Mouse (Mus musculus) gastrocnemius, adult 2 months (tissue): Measurements from ENCODE around the gene Scfd2. TPM values are rescaled to one million over a fixed set of nuclear protein-coding genes. Genes with fewer than 3 reads are reported as not detected.
A peak's percentile ranks its signal among the peaks of the same experiment; 100 is the strongest.

Source experiments
- DNase-seq: peaks from one replicate; pipeline ENCODE4 v3.0.0; 2022
- H3K27ac ChIP-seq: fragments of 200-600 bp; 2 replicates; pipeline ENCODE4 v1.8.1; 2022; ENCODE audit warnings: mild to moderate bottlenecking
- H3K4me3 ChIP-seq: fragments of 200-600 bp; 2 replicates; pipeline ENCODE4 v1.8.1; 2022; ENCODE audit warnings: mild to moderate bottlenecking, moderate library complexity
- CTCF ChIP-seq: fragments of 200-600 bp; IDR thresholded peaks from 2 replicates; pipeline ENCODE4 v1.8.1; 2022; ENCODE audit warnings: antibody characterized with exemption, mild to moderate bottlenecking, moderate library complexity
- intact Hi-C: fragments of 180-260 bp; cut with DNase I; formaldehyde crosslinking; loops from one replicate; pipeline ENCODE4 v1.15.1; 2025
- total RNA-seq, 2 experiments: library from RNA; stranded (reverse); gene quantifications; 2 replicates each; pipeline ENCODE4 v1.2.3; 2021

The Scfd2 gene
- total RNA-seq, 2 experiments from 2014 or later = 10.3 to 11.7 TPM

- Histone ChIP-seq H3K27ac (no peak overlapping the region), H3K4me3 (no peak overlapping the region)
- DNase-seq = no peak
- intact Hi-C loops = no loop called here
- TF ChIP-seq CTCF = no peak
These were observed 240.0 kb downstream of the Scfd2 start for GRCm38 (mm10) chr5:74291575-74291974.

GRCm38 (mm10) chr5:74289957-74290356 lies 241.6 kb downstream of the Scfd2 start:
- no peak overlapping the region for H3K4me3 ChIP-seq
- H3K27ac ChIP-seq = no peak overlapping the region
- no peak for TF ChIP-seq CTCF
- intact Hi-C loops = loop anchor here (5.0 kb wide), 1 partner anchor 528 kb away; no protein-coding TSS in a partner anchor
- DNase-seq = no peak

GRCm38 (mm10) chr5:74288206-74288605 lies 243.4 kb downstream of the Scfd2 start:
- H3K4me3 ChIP-seq = no peak overlapping the region
- DNase-seq = no peak
- intact Hi-C loops = loop anchor here (5.0 kb wide), 1 partner anchor 526 kb away; no protein-coding TSS in a partner anchor
- no peak overlapping the region for H3K27ac ChIP-seq
- TF ChIP-seq CTCF = no peak

GRCm38 (mm10) chr5:74286301-74286700 lies 245.3 kb downstream of the Scfd2 start:
- no peak for DNase-seq
- no peak overlapping the region for H3K27ac ChIP-seq

GRCm38 (mm10) chr5:74285764-74286163 lies 245.8 kb downstream of the Scfd2 start:
- TF ChIP-seq CTCF = no peak
- H3K27ac ChIP-seq = no peak overlapping the region
- no peak for DNase-seq
- intact Hi-C loops = loop anchor here (5.0 kb wide), 1 partner anchor 523 kb away; no protein-coding TSS in a partner anchor
- H3K4me3 ChIP-seq = no peak overlapping the region

More at GRCm38 (mm10) chr5:74286301-74286700, 245.3 kb downstream of the Scfd2 start:
- no peak overlapping the region for H3K4me3 ChIP-seq
- no peak for TF ChIP-seq CTCF
- intact Hi-C loops = loop anchor here (5.0 kb wide), 1 partner anchor 524 kb away; no protein-coding TSS in a partner anchor

- no peak for TF ChIP-seq CTCF
- DNase-seq = no peak
- H3K27ac ChIP-seq = no peak overlapping the region
- intact Hi-C loops = loop anchor here (5.0 kb wide), 1 partner anchor 523 kb away; no protein-coding TSS in a partner anchor
- no peak overlapping the region for H3K4me3 ChIP-seq
These were observed 246.3 kb downstream of the Scfd2 start for GRCm38 (mm10) chr5:74285289-74285688.

GRCm38 (mm10) chr5:74283545-74283944 lies 248.0 kb downstream of the Scfd2 start:
- Histone ChIP-seq H3K27ac (no peak overlapping the region), H3K4me3 (no peak overlapping the region)
- no peak for DNase-seq
- TF ChIP-seq CTCF = peak; percentile 69
- intact Hi-C loops = no loop called here

- DNase-seq = no peak
- TF ChIP-seq CTCF = no peak
- intact Hi-C loops = no loop called here
- no peak overlapping the region for H3K4me3 ChIP-seq
- no peak overlapping the region for H3K27ac ChIP-seq
These were observed 250.1 kb downstream of the Scfd2 start for GRCm38 (mm10) chr5:74281480-74281879.

- Histone ChIP-seq H3K4me3 (no peak overlapping the region), H3K27ac (no peak overlapping the region)
- intact Hi-C loops = loop anchor here (5.0 kb wide), 5 partner anchors 82 to 592 kb away; partner anchors contain the start of genes Rasl11b and Usp46
- TF ChIP-seq CTCF = no peak
- DNase-seq = no peak
These were observed 251.9 kb downstream of the Scfd2 start for GRCm38 (mm10) chr5:74279673-74280072.

- Histone ChIP-seq H3K27ac (no peak overlapping the region), H3K4me3 (no peak overlapping the region)
- no peak for DNase-seq
- TF ChIP-seq CTCF = no peak
- intact Hi-C loops = loop anchor here (1.0 to 5.0 kb wide), 7 partner anchors 81 to 591 kb away; partner anchors contain the start of genes Rasl11b and Usp46
These were observed 253.1 kb downstream of the Scfd2 start for GRCm38 (mm10) chr5:74278428-74278827.

- Histone ChIP-seq H3K4me3 (no peak overlapping the region), H3K27ac (no peak overlapping the region)
- peak; percentile 94 for TF ChIP-seq CTCF
- intact Hi-C loops = loop anchor here (1.0 to 5.0 kb wide), 7 partner anchors 80 to 590 kb away; partner anchors contain the start of genes Rasl11b and Usp46
- peak; percentile 89 for DNase-seq
These were observed 253.8 kb downstream of the Scfd2 start for GRCm38 (mm10) chr5:74277712-74278111.

- Histone ChIP-seq H3K4me3 (no peak overlapping the region), H3K27ac (no peak overlapping the region)
- intact Hi-C loops = loop anchor here (5.0 kb wide), 5 partner anchors 80 to 590 kb away; partner anchors contain the start of genes Rasl11b and Usp46
- DNase-seq = no peak
- no peak for TF ChIP-seq CTCF
These were observed 254.3 kb downstream of the Scfd2 start for GRCm38 (mm10) chr5:74277216-74277615.

GRCm38 (mm10) chr5:74273313-74273712 lies 258.2 kb downstream of the Scfd2 start:
- no peak for DNase-seq
- H3K27ac ChIP-seq = no peak overlapping the region
- intact Hi-C loops = no loop called here

More at GRCm38 (mm10) chr5:74273313-74273712, 258.2 kb downstream of the Scfd2 start:
- no peak for TF ChIP-seq CTCF
- no peak overlapping the region for H3K4me3 ChIP-seq
